Mouse (Mus musculus): ENCODE data around the gene Sh2b3. TPM values are rescaled to one million over a fixed set of nuclear protein-coding genes. Genes with fewer than 3 reads are reported as not detected.

Sh2b3 gene
- polyA plus RNA-seq, 1 experiment from 2014 or later = 14.7 TPM

GRCm38 (mm10) chr5:121821116-121821515 lies 16.3 kb downstream of the Sh2b3 start:
- Histone ChIP-seq H3K36me3 (peaks cover 92% of the 10 kb centered on the region), H3K4me3 (no peak overlapping the region), H3K9ac (no peak overlapping the region), H3K4me2 (no peak overlapping the region), H3K27ac (replicated peaks) (0 out of 2 replicates have a peak overlapping the region, but pooled peaks have one; percentile 26), H3K9me3 (no peaks in the 10 kb centered on the region), H3K27me3 (replicated peaks) (no peaks in the 10 kb centered on the region), H3K4me1 (peaks cover 56% of the 10 kb centered on the region)
- 76% methylated on average over 5 of the region's 5 CpGs for WGBS
- no peak for ATAC-seq (ENCODE audit: extremely low read depth, insufficient number of reproducible peaks, low FRiP score, low TSS enrichment)

- no peak for ATAC-seq (ENCODE audit: extremely low read depth, insufficient number of reproducible peaks, low FRiP score, low TSS enrichment)
- Histone ChIP-seq H3K27me3 (replicated peaks) (no peaks in the 10 kb centered on the region), H3K4me3 (no peak overlapping the region), H3K9me3 (no peaks in the 10 kb centered on the region), H3K36me3 (peaks cover 92% of the 10 kb centered on the region), H3K4me1 (peaks cover 56% of the 10 kb centered on the region), H3K27ac (replicated peaks) (0 out of 2 replicates have a peak overlapping the region, but pooled peaks have one; percentile 26), H3K9ac (no peak overlapping the region), H3K4me2 (no peak overlapping the region)
- 43% methylated on average over 3 of the region's 3 CpGs for WGBS
Observed at GRCm38 (mm10) chr5:121820657-121821056, 16.8 kb downstream of the Sh2b3 start.

GRCm38 (mm10) chr5:121820161-121820560 lies 17.3 kb downstream of the Sh2b3 start:
- H3K4me2 ChIP-seq = no peak overlapping the region
- H3K9ac ChIP-seq = no peak overlapping the region
- H3K36me3 ChIP-seq = peaks cover 92% of the 10 kb centered on the region
- peak overlapping the region; percentile 21; the same call in 1 of the 2 replicates for H3K27ac ChIP-seq (replicated peaks)
- no peaks in the 10 kb centered on the region for H3K27me3 ChIP-seq (replicated peaks)
- no peaks in the 10 kb centered on the region for H3K9me3 ChIP-seq
- no peak overlapping the region for H3K4me3 ChIP-seq
- peaks cover 56% of the 10 kb centered on the region for H3K4me1 ChIP-seq
- WGBS = 49% methylated on average over 2 of the region's 2 CpGs
- ATAC-seq (ENCODE audit: extremely low read depth, insufficient number of reproducible peaks, low FRiP score, low TSS enrichment) = no peak

GRCm38 (mm10) chr5:121819559-121819958 lies 17.9 kb downstream of the Sh2b3 start:
- ATAC-seq (ENCODE audit: extremely low read depth, insufficient number of reproducible peaks, low FRiP score, low TSS enrichment) = no peak
- 81% methylated on average over 5 of the region's 5 CpGs for WGBS
- Histone ChIP-seq H3K4me3 (no peak overlapping the region), H3K9ac (no peak overlapping the region), H3K27me3 (replicated peaks) (no peaks in the 10 kb centered on the region), H3K27ac (replicated peaks) (peak overlapping the region; percentile 21), H3K36me3 (peaks cover 93% of the 10 kb centered on the region), H3K4me2 (no peak overlapping the region), H3K4me1 (peaks cover 53% of the 10 kb centered on the region), H3K9me3 (no peaks in the 10 kb centered on the region)

GRCm38 (mm10) chr5:121818862-121819261 lies 18.6 kb downstream of the Sh2b3 start:
- no peaks in the 10 kb centered on the region for H3K27me3 ChIP-seq (replicated peaks)
- no peaks in the 10 kb centered on the region for H3K9me3 ChIP-seq
- peaks cover 46% of the 10 kb centered on the region for H3K4me1 ChIP-seq
- H3K4me2 ChIP-seq = no peak overlapping the region
- H3K36me3 ChIP-seq = peaks cover 94% of the 10 kb centered on the region
- WGBS = 88% methylated on average over 4 of the region's 4 CpGs
- ATAC-seq (ENCODE audit: extremely low read depth, insufficient number of reproducible peaks, low FRiP score, low TSS enrichment) = no peak
- no peak overlapping the region for H3K4me3 ChIP-seq
- H3K9ac ChIP-seq = no peak overlapping the region
- no peak overlapping the region for H3K27ac ChIP-seq (replicated peaks)

- H3K27ac ChIP-seq (replicated peaks) = no peak overlapping the region
- H3K4me3 ChIP-seq = no peak overlapping the region
- ATAC-seq (ENCODE audit: extremely low read depth, insufficient number of reproducible peaks, low FRiP score, low TSS enrichment) = no peak
- no peaks in the 10 kb centered on the region for H3K27me3 ChIP-seq (replicated peaks)
- no peaks in the 10 kb centered on the region for H3K9me3 ChIP-seq
- peaks cover 96% of the 10 kb centered on the region for H3K36me3 ChIP-seq
- H3K4me1 ChIP-seq = peaks cover 42% of the 10 kb centered on the region
- H3K4me2 ChIP-seq = no peak overlapping the region
- no peak overlapping the region for H3K9ac ChIP-seq
- WGBS = 90% methylated on average over 7 of the region's 7 CpGs
Observed at GRCm38 (mm10) chr5:121818401-121818800, 19.0 kb downstream of the Sh2b3 start.

- H3K36me3 ChIP-seq = peaks cover 96% of the 10 kb centered on the region
- H3K4me2 ChIP-seq = no peak overlapping the region
- ATAC-seq (ENCODE audit: extremely low read depth, insufficient number of reproducible peaks, low FRiP score, low TSS enrichment) = no peak
- no peak overlapping the region for H3K27ac ChIP-seq (replicated peaks)
- H3K4me1 ChIP-seq = peaks cover 34% of the 10 kb centered on the region
- no peaks in the 10 kb centered on the region for H3K27me3 ChIP-seq (replicated peaks)
- 83% methylated on average over 9 of the region's 9 CpGs for WGBS
- H3K9me3 ChIP-seq = no peaks in the 10 kb centered on the region
- H3K4me3 ChIP-seq = no peak overlapping the region
- H3K9ac ChIP-seq = no peak overlapping the region
Observed at GRCm38 (mm10) chr5:121817551-121817950, 19.9 kb downstream of the Sh2b3 start.

- Histone ChIP-seq H3K4me1 (peaks cover 36% of the 10 kb centered on the region), H3K4me3 (no peak overlapping the region), H3K27me3 (replicated peaks) (no peaks in the 10 kb centered on the region), H3K4me2 (no peak overlapping the region), H3K9me3 (no peaks in the 10 kb centered on the region), H3K36me3 (peaks cover 97% of the 10 kb centered on the region), H3K9ac (no peak overlapping the region), H3K27ac (replicated peaks) (no peak overlapping the region)
- 81% methylated on average over 2 of the region's 2 CpGs for WGBS
- no peak for ATAC-seq (ENCODE audit: extremely low read depth, insufficient number of reproducible peaks, low FRiP score, low TSS enrichment)
Observed at GRCm38 (mm10) chr5:121816611-121817010, 20.8 kb downstream of the Sh2b3 start.

GRCm38 (mm10) chr5:121815867-121816380 lies 21.5 kb downstream of the Sh2b3 start:
- H3K9me3 ChIP-seq = no peaks in the 10 kb centered on the region
- H3K27ac ChIP-seq (replicated peaks) = no peak overlapping the region
- no peak for ATAC-seq (ENCODE audit: extremely low read depth, insufficient number of reproducible peaks, low FRiP score, low TSS enrichment)
- H3K9ac ChIP-seq = no peak overlapping the region
- WGBS = 76% methylated on average over 8 of the region's 8 CpGs
- H3K36me3 ChIP-seq = peaks cover 98% of the 10 kb centered on the region
- no peaks in the 10 kb centered on the region for H3K27me3 ChIP-seq (replicated peaks)
- H3K4me1 ChIP-seq = peaks cover 36% of the 10 kb centered on the region
- no peak overlapping the region for H3K4me2 ChIP-seq
- no peak overlapping the region for H3K4me3 ChIP-seq

- H3K9me3 ChIP-seq = no peaks in the 10 kb centered on the region
- H3K4me1 ChIP-seq = peaks cover 36% of the 10 kb centered on the region
- no peak overlapping the region for H3K9ac ChIP-seq
- ATAC-seq (ENCODE audit: extremely low read depth, insufficient number of reproducible peaks, low FRiP score, low TSS enrichment) = no peak
- H3K4me2 ChIP-seq = no peak overlapping the region
- no peak overlapping the region for H3K4me3 ChIP-seq
- WGBS = 45% methylated on average over 3 of the region's 3 CpGs
- H3K27ac ChIP-seq (replicated peaks) = no peak overlapping the region
- H3K36me3 ChIP-seq = peaks cover 96% of the 10 kb centered on the region
- no peaks in the 10 kb centered on the region for H3K27me3 ChIP-seq (replicated peaks)
Observed at GRCm38 (mm10) chr5:121815067-121815466, 22.4 kb downstream of the Sh2b3 start.

GRCm38 (mm10) chr5:121813744-121814143 lies 23.7 kb downstream of the Sh2b3 start:
- no peaks in the 10 kb centered on the region for H3K27me3 ChIP-seq (replicated peaks)
- H3K36me3 ChIP-seq = peaks cover 87% of the 10 kb centered on the region
- no peak overlapping the region for H3K9ac ChIP-seq
- no peak overlapping the region for H3K4me3 ChIP-seq
- no peak overlapping the region for H3K4me2 ChIP-seq
- H3K27ac ChIP-seq (replicated peaks) = no peak overlapping the region
- no peak for ATAC-seq (ENCODE audit: extremely low read depth, insufficient number of reproducible peaks, low FRiP score, low TSS enrichment)
- peaks cover 38% of the 10 kb centered on the region for H3K4me1 ChIP-seq
- H3K9me3 ChIP-seq = no peaks in the 10 kb centered on the region
- WGBS = 90% methylated on average over 10 of the region's 10 CpGs

- Histone ChIP-seq H3K36me3 (peaks cover 81% of the 10 kb centered on the region), H3K9me3 (no peaks in the 10 kb centered on the region), H3K27me3 (replicated peaks) (no peaks in the 10 kb centered on the region), H3K9ac (no peak overlapping the region), H3K27ac (replicated peaks) (no peak overlapping the region), H3K4me2 (no peak overlapping the region), H3K4me3 (no peak overlapping the region), H3K4me1 (peaks cover 39% of the 10 kb centered on the region)
- ATAC-seq (ENCODE audit: extremely low read depth, insufficient number of reproducible peaks, low FRiP score, low TSS enrichment) = no peak
- 77% methylated on average over 7 of the region's 7 CpGs for WGBS
Observed at GRCm38 (mm10) chr5:121812526-121813243, 24.8 kb downstream of the Sh2b3 start.
